Mouse (Mus musculus): Measurements from ENCODE around the gene Ptpro. TPM values are rescaled to one million over a fixed set of nuclear protein-coding genes. Genes with fewer than 3 reads are reported as not detected.

The Ptpro gene
- polyA plus RNA-seq, 1 experiment from 2014 or later = 4.6 TPM

DNA sequence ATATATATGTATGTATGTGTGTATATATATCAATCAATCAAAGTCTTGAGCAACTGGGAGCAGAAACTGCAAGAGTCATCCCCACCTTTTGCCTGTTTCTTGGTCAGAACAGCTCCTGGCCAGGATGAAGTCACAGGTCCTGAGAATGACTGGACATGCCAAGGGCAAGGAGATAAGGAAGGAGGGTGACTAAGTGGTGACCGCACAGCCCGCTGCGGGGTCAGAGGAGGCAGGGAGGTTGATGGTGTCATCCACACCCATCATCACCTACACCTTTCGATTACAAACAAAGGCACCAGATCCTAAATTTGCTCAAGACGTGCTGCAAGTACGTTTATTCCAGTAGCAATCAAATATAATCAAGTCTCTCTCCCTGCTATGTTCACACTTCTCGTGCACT, 254.4 kb downstream of the Ptpro start:
- Histone ChIP-seq H3K4me3 (ENCODE audit: low read depth, low read length) (no peak overlapping the region), H3K27me3 (ENCODE audit: control insufficient read depth, insufficient read depth, low read length) (no peaks in the 10 kb centered on the region), H3K36me3 (ENCODE audit: control insufficient read depth, insufficient read depth, low read length) (no peaks in the 10 kb centered on the region; the same call in 1 of the 2 replicates), H3K4me1 (ENCODE audit: control insufficient read depth, insufficient read depth, low read length) (no peaks in the 10 kb centered on the region), H3K9me3 (ENCODE audit: control insufficient read depth, low read depth, low read length) (no peaks in the 10 kb centered on the region), H3K4me2 (replicated peaks; ENCODE audit: low read depth, low read length) (no peak overlapping the region), H3K27ac (ENCODE audit: low read length) (no peak overlapping the region), H3K9ac (replicated peaks; ENCODE audit: low read depth, low read length) (no peak overlapping the region)
- WGBS = 89% methylated on average over 7 of the region's 7 CpGs
- ATAC-seq (ENCODE audit: insufficient number of reproducible peaks, insufficient read depth, low FRiP score, low read depth) = no peak

DNA sequence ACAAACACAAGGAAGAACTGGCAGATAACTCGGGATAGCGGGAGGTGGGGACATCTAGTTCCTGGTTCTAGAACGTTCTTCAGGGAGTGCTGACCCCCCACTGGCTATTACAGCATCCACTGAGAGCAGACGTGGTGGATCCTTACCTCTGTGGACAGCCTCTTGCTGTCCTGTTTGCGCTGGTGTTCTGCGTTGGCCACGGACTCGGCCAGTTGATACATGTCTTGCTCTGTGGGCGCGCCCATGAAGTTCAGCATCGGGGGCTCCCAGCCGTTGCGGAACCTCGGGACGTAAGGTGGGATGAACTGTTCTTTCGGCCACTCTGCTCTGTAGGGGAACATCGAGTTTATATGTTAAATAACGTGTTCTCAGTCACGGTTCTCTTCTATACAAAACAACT, 256.8 kb downstream of the Ptpro start:
- H3K9me3 ChIP-seq (ENCODE audit: control insufficient read depth, low read depth, low read length) = no peaks in the 10 kb centered on the region
- H3K9ac ChIP-seq (replicated peaks; ENCODE audit: low read depth, low read length) = no peak overlapping the region
- WGBS = 95% methylated on average over 19 of the region's 19 CpGs
- H3K27ac ChIP-seq (ENCODE audit: low read length) = no peak overlapping the region
- H3K27me3 ChIP-seq (ENCODE audit: control insufficient read depth, insufficient read depth, low read length) = no peaks in the 10 kb centered on the region
- no peak for ATAC-seq (ENCODE audit: insufficient number of reproducible peaks, insufficient read depth, low FRiP score, low read depth)
- H3K4me2 ChIP-seq (replicated peaks; ENCODE audit: low read depth, low read length) = no peak overlapping the region
- H3K36me3 ChIP-seq (ENCODE audit: control insufficient read depth, insufficient read depth, low read length) = no peaks in the 10 kb centered on the region; the same call in 1 of the 2 replicates
- no peak overlapping the region for H3K4me3 ChIP-seq (ENCODE audit: low read depth, low read length)
- H3K4me1 ChIP-seq (ENCODE audit: control insufficient read depth, insufficient read depth, low read length) = no peaks in the 10 kb centered on the region

DNA sequence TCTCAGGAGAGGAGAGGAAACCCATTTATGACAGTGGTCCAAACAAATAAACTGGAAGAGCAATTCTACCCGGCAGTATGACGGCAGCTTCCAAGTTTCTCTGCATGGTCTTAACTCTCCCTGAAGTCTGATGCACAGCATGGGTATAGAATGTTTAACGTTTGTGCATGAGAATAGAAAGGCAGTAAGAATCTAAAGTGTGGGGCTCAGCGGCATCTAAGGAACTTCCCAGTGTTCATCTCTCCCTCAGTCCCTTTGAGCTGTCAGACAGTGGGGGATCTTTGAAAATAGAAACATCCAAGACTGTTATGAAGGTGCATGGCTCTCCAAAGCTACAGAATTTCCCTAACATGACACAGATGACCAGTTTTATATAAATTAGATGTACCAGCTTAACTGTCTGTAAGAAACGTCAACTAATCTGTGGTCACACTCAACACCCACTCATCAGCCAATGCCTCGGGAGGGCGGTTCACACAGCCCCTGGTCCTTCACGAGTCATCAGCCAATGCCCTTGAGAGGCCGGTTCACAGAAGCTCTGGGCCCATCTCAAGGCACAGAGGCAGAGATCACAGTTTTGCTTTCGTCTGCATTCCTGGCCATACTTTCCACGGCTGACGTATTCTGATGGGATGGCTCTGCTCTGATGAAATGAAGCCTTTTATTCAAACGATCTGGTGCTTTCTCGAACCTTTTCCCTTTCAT, 257.4 kb downstream of the Ptpro start:
- Histone ChIP-seq H3K4me3 (ENCODE audit: low read depth, low read length) (no peak overlapping the region), H3K9ac (replicated peaks; ENCODE audit: low read depth, low read length) (no peak overlapping the region), H3K4me2 (replicated peaks; ENCODE audit: low read depth, low read length) (no peak overlapping the region), H3K4me1 (ENCODE audit: control insufficient read depth, insufficient read depth, low read length) (no peaks in the 10 kb centered on the region), H3K9me3 (ENCODE audit: control insufficient read depth, low read depth, low read length) (no peaks in the 10 kb centered on the region), H3K27me3 (ENCODE audit: control insufficient read depth, insufficient read depth, low read length) (no peaks in the 10 kb centered on the region), H3K27ac (ENCODE audit: low read length) (no peak overlapping the region), H3K36me3 (ENCODE audit: control insufficient read depth, insufficient read depth, low read length) (no peaks in the 10 kb centered on the region; the same call in 1 of the 2 replicates)
- WGBS = 75% methylated on average over 14 of the region's 14 CpGs
- ATAC-seq (ENCODE audit: insufficient number of reproducible peaks, insufficient read depth, low FRiP score, low read depth) = no peak

DNA sequence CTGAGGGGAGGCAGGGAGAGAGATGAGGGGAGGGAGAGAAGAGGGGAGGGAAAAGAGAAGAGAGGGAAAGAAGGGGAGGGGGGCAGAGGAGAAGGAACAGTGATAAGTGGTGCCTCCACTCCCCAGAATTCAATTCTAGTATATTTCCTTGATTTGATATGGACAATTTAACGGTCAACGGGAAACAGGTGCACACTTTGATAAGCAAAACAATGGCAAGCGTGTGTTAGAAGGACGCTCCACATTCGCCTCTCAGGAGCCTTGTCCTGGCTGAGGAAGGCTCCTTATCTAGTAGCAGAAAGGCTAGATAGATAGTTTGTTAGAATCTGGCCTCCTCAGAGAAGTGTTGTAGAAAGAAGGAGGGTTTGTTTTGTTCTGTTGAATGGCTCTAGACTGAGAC, 260.6 kb downstream of the Ptpro start:
- H3K4me1 ChIP-seq (ENCODE audit: control insufficient read depth, insufficient read depth, low read length) = no peaks in the 10 kb centered on the region
- ATAC-seq (ENCODE audit: insufficient number of reproducible peaks, insufficient read depth, low FRiP score, low read depth) = no peak
- no peak overlapping the region for H3K27ac ChIP-seq (ENCODE audit: low read length)
- 57% methylated on average over 5 of the region's 5 CpGs for WGBS
- no peak overlapping the region for H3K9ac ChIP-seq (replicated peaks; ENCODE audit: low read depth, low read length)
- H3K4me2 ChIP-seq (replicated peaks; ENCODE audit: low read depth, low read length) = no peak overlapping the region
- no peaks in the 10 kb centered on the region; the same call in 1 of the 2 replicates for H3K36me3 ChIP-seq (ENCODE audit: control insufficient read depth, insufficient read depth, low read length)
- no peak overlapping the region for H3K4me3 ChIP-seq (ENCODE audit: low read depth, low read length)
- no peaks in the 10 kb centered on the region for H3K9me3 ChIP-seq (ENCODE audit: control insufficient read depth, low read depth, low read length)
- H3K27me3 ChIP-seq (ENCODE audit: control insufficient read depth, insufficient read depth, low read length) = no peaks in the 10 kb centered on the region

Other genes starting within 250 kb of the Ptpro start
- gene Rerg, start 81.8 kb upstream of the Ptpro start, polyA plus RNA-seq (2014; fragmentation: Nextera tagmentation; extraction: Ambion mirVana) = 32.6 and 36.5 TPM in 2 replicates